Mouse (Mus musculus) megakaryocyte, embryonic 14.5 days (primary cell): ENCODE data around the gene 2510002D24Rik. TPM values are rescaled to one million over a fixed set of nuclear protein-coding genes. Genes with fewer than 3 reads are reported as not detected.

Experiments
- H3K27me3 ChIP-seq: replicated peaks from 2 replicates; pipeline ENCODE3; 2012; ENCODE audit warnings: inconsistent platforms
- H3K36me3 ChIP-seq: replicated peaks from 2 replicates; pipeline ENCODE3; 2012; ENCODE audit warnings: low read length, inconsistent platforms, mixed read lengths
- H3K4me1 ChIP-seq: 2 replicates; pipeline ENCODE4 v1.6.1; 2012; ENCODE audit warnings: inconsistent platforms
- H3K4me3 ChIP-seq: replicated peaks from 2 replicates; pipeline ENCODE3; 2012; ENCODE audit warnings: moderate library complexity, mild to moderate bottlenecking, inconsistent platforms
- H3K9me3 ChIP-seq: 2 replicates; pipeline ENCODE4 v1.6.1; 2012; ENCODE audit warnings: inconsistent platforms
- FLI1 ChIP-seq: IDR thresholded peaks from 2 replicates; pipeline ENCODE4 v1.6.1; 2012; ENCODE audit warnings: low read length, inconsistent platforms, mixed read lengths
- GATA1 ChIP-seq: IDR thresholded peaks from 3 replicates; pipeline ENCODE4 v1.6.1; 2012; ENCODE audit warnings: mixed read lengths, low read length, inconsistent platforms, borderline replicate concordance
- polyA plus RNA-seq: library from polyadenylated mRNA; stranded (reverse); fragments of >175 nt; gene quantifications from 2 replicates; pipeline ENCODE4 v1.2.3, GENCODE M21; 2012; ENCODE audit warnings: low replicate concordance; ENCODE audit not compliant: insufficient read depth

The 2510002D24Rik gene
- 26.8 and 66.9 TPM in 2 replicates for polyA plus RNA-seq

- Histone ChIP-seq H3K4me1 (peaks cover 30% of the 10 kb centered on the region), H3K36me3 (peaks cover 65% of the 10 kb centered on the region)
- TF ChIP-seq GATA1 = no peak
- TF ChIP-seq FLI1 = no peak
Observed at GRCm38 (mm10) chr16:18836468-18837208, at the start of gene 2510002D24Rik, which contains the start of gene Gm28539. TSS of gene 2510002D24Rik (plus strand) at chr16:18836578. TSS of gene Gm28539 (plus strand) at chr16:18836584.

GRCm38 (mm10) chr16:18786652-18787051, 49.7 kb upstream of the 2510002D24Rik start:
- H3K9me3 ChIP-seq = no peaks in the 10 kb centered on the region
- no peak overlapping the region for H3K4me3 ChIP-seq
- peaks cover 74% of the 10 kb centered on the region for H3K36me3 ChIP-seq
- H3K27me3 ChIP-seq = no peaks in the 10 kb centered on the region
- TF ChIP-seq GATA1 = no peak
- TF ChIP-seq FLI1 = no peak
- peaks cover 63% of the 10 kb centered on the region for H3K4me1 ChIP-seq

More at GRCm38 (mm10) chr16:18836468-18837208, at the start of gene 2510002D24Rik, which contains the start of gene Gm28539:
- Histone ChIP-seq H3K9me3 (no peaks in the 10 kb centered on the region), H3K4me3 (peak within 1 kb of the TSS; percentile 99), H3K27me3 (no peaks in the 10 kb centered on the region)

- H3K36me3 ChIP-seq = peaks cover 74% of the 10 kb centered on the region
- TF ChIP-seq GATA1 (no peak), FLI1 (peak; percentile 66; the same call in 1 of the 2 replicates)
- H3K9me3 ChIP-seq = no peaks in the 10 kb centered on the region
- no peaks in the 10 kb centered on the region for H3K27me3 ChIP-seq
- H3K4me3 ChIP-seq = peak overlapping the region; percentile 80
- peaks cover 68% of the 10 kb centered on the region for H3K4me1 ChIP-seq
Observed at GRCm38 (mm10) chr16:18788627-18789406, 47.6 kb upstream of the 2510002D24Rik start.

- Histone ChIP-seq H3K4me3 (no peak overlapping the region), H3K9me3 (no peaks in the 10 kb centered on the region), H3K4me1 (peaks cover 30% of the 10 kb centered on the region), H3K36me3 (peaks cover 96% of the 10 kb centered on the region), H3K27me3 (no peaks in the 10 kb centered on the region)
- TF ChIP-seq GATA1 (no peak), FLI1 (no peak)
Observed at GRCm38 (mm10) chr16:18795223-18795899, 41.0 kb upstream of the 2510002D24Rik start.

- Histone ChIP-seq H3K4me3 (no peak overlapping the region), H3K36me3 (peaks cover 96% of the 10 kb centered on the region), H3K27me3 (no peaks in the 10 kb centered on the region), H3K4me1 (peaks cover 17% of the 10 kb centered on the region), H3K9me3 (no peaks in the 10 kb centered on the region)
- TF ChIP-seq GATA1 (no peak), FLI1 (no peak)
Observed at GRCm38 (mm10) chr16:18796645-18797044, 39.7 kb upstream of the 2510002D24Rik start.

- Histone ChIP-seq H3K36me3 (peaks cover 92% of the 10 kb centered on the region), H3K4me1 (peaks cover 13% of the 10 kb centered on the region; the same call in 1 of the 2 replicates), H3K4me3 (no peak overlapping the region), H3K9me3 (no peaks in the 10 kb centered on the region), H3K27me3 (no peaks in the 10 kb centered on the region)
- TF ChIP-seq GATA1 = no peak
- TF ChIP-seq FLI1 = no peak
Observed at GRCm38 (mm10) chr16:18798151-18798550, 38.2 kb upstream of the 2510002D24Rik start.

GRCm38 (mm10) chr16:18798841-18799240, 37.5 kb upstream of the 2510002D24Rik start:
- TF ChIP-seq FLI1 (no peak), GATA1 (no peak)
- H3K4me3 ChIP-seq = no peak overlapping the region
- H3K36me3 ChIP-seq = peaks cover 89% of the 10 kb centered on the region
- peaks cover 13% of the 10 kb centered on the region; the same call in 1 of the 2 replicates for H3K4me1 ChIP-seq
- H3K9me3 ChIP-seq = no peaks in the 10 kb centered on the region
- H3K27me3 ChIP-seq = no peaks in the 10 kb centered on the region

- no peaks in the 10 kb centered on the region for H3K27me3 ChIP-seq
- TF ChIP-seq GATA1 (no peak), FLI1 (no peak)
- H3K9me3 ChIP-seq = peaks cover 9% of the 10 kb centered on the region
- H3K4me1 ChIP-seq = peaks cover 15% of the 10 kb centered on the region
- no peak overlapping the region for H3K4me3 ChIP-seq
- H3K36me3 ChIP-seq = peaks cover 80% of the 10 kb centered on the region
Observed at GRCm38 (mm10) chr16:18805746-18806145, 30.6 kb upstream of the 2510002D24Rik start.

- Histone ChIP-seq H3K4me3 (peak overlapping the region; percentile 48), H3K9me3 (peaks cover 9% of the 10 kb centered on the region), H3K4me1 (peaks cover 35% of the 10 kb centered on the region), H3K27me3 (no peaks in the 10 kb centered on the region), H3K36me3 (peaks cover 63% of the 10 kb centered on the region)
- no peak for TF ChIP-seq GATA1
- no peak for TF ChIP-seq FLI1
Observed at GRCm38 (mm10) chr16:18809001-18809400, 27.4 kb upstream of the 2510002D24Rik start.

- Histone ChIP-seq H3K36me3 (peaks cover 65% of the 10 kb centered on the region), H3K4me3 (peak overlapping the region; percentile 98), H3K4me1 (peaks cover 44% of the 10 kb centered on the region), H3K27me3 (no peaks in the 10 kb centered on the region), H3K9me3 (no peaks in the 10 kb centered on the region)
- no peak for TF ChIP-seq GATA1
Observed at GRCm38 (mm10) chr16:18811032-18811431, 25.3 kb upstream of the 2510002D24Rik start.
